Mouse (Mus musculus) limb, embryonic 14.5 days (tissue): Measurements from ENCODE around the gene AU022252. TPM values are rescaled to one million over a fixed set of nuclear protein-coding genes. Genes with fewer than 3 reads are reported as not detected.

Source experiments
- ATAC-seq: fragments of 200-750 bp; cut with Nextera tagmentation; 2 replicates; pipeline ENCODE4 v1.8.0; 2017; ENCODE audit warnings: low read depth, moderate number of reproducible peaks, moderate TSS enrichment; ENCODE audit not compliant: low FRiP score
- DNase-seq: peaks from one replicate; pipeline ENCODE4 v3.0.0-alpha.2; 2015; ENCODE audit warnings: low spot score
- H3K27ac ChIP-seq: fragments of 300-500 bp; sonication (generic); replicated peaks from 2 replicates; pipeline ENCODE4 v1.5.1; 2014; ENCODE audit warnings: low read depth, mild to moderate bottlenecking, low read length, moderate library complexity, mixed read lengths
- H3K27me3 ChIP-seq: fragments of 300-500 bp; sonication (generic); 2 replicates; pipeline ENCODE4 v1.6.1; 2014; ENCODE audit warnings: low read length, mixed read lengths; ENCODE audit not compliant: control insufficient read depth, insufficient read depth
- H3K36me3 ChIP-seq: fragments of 300-500 bp; sonication (generic); 2 replicates; pipeline ENCODE4 v1.6.1; 2014; ENCODE audit warnings: mild to moderate bottlenecking, low read length, moderate library complexity, mixed read lengths; ENCODE audit not compliant: control insufficient read depth, insufficient read depth
- H3K4me1 ChIP-seq: fragments of 300-500 bp; sonication (generic); 2 replicates; pipeline ENCODE4 v1.6.1; 2014; ENCODE audit warnings: antibody characterized with exemption, low read length, mixed read lengths; ENCODE audit not compliant: control insufficient read depth, insufficient read depth
- H3K4me2 ChIP-seq: fragments of 300-500 bp; sonication (generic); replicated peaks from 2 replicates; pipeline ENCODE4 v1.6.1; 2014; ENCODE audit warnings: low read depth, mild to moderate bottlenecking, low read length, moderate library complexity; ENCODE audit not compliant: severe bottlenecking
- H3K4me3 ChIP-seq: fragments of 300-500 bp; sonication (generic); replicated peaks from 2 replicates; pipeline ENCODE4 v1.5.1; 2014; ENCODE audit warnings: low read length
- H3K9ac ChIP-seq: fragments of 300-500 bp; sonication (generic); 2 replicates; pipeline ENCODE4 v1.6.1; 2014; ENCODE audit warnings: mild to moderate bottlenecking, low read depth, low read length, moderate library complexity; ENCODE audit not compliant: severe bottlenecking
- H3K9me3 ChIP-seq: fragments of 300-500 bp; sonication (generic); 2 replicates; pipeline ENCODE4 v1.6.1; 2016; ENCODE audit warnings: low read length; ENCODE audit not compliant: control insufficient read depth
- POLR2A ChIP-seq: fragments of 200-500 bp; IDR thresholded peaks from 2 replicates; pipeline ENCODE4 v1.8.0; 2012; ENCODE audit warnings: inconsistent platforms, mild to moderate bottlenecking, moderate library complexity, borderline replicate concordance; ENCODE audit not compliant: insufficient read depth, insufficient read length; ENCODE audit errors: extremely low read depth
- WGBS: fragments of 180-500 bp; shearing (Covaris S2); extraction: QIAGEN DNeasy Blood & Tissue Kit; methylation state at CpG from one replicate; pipeline ENCODE4 v1.1.7; 2014; 5-methylcytosine and 5-hydroxymethylcytosine counted together
- polyA plus RNA-seq, 2 experiments: library from polyadenylated mRNA; depleted of rRNA in 1 of 2; stranded (reverse) in 1 of 2; unstranded in 1 of 2; fragments of >200 nt; fragmentation: Nextera tagmentation in 1 of 2; extraction: Ambion mirVana in 1 of 2; gene quantifications; 2 replicates each; pipeline versions ENCODE4 v1.2.1 to v1.2.3; 2012 to 2014

The AU022252 gene
- polyA plus RNA-seq, 2 experiments, result 17.2 to 31.9 TPM

- Histone ChIP-seq H3K9ac (peak within 1 kb of the TSS; percentile 90), H3K9me3 (no peaks in the 10 kb centered on the region), H3K36me3 (peaks cover 15% of the 10 kb centered on the region; the same call in 1 of the 2 replicates), H3K4me2 (peak within 1 kb of the TSS; percentile 71), H3K27me3 (no peaks in the 10 kb centered on the region), H3K4me3 (peak within 1 kb of the TSS; percentile 83), H3K27ac (peak within 1 kb of the TSS; percentile 86), H3K4me1 (peaks cover 5% of the 10 kb centered on the region)
- 3% methylated on average over 12 of the region's 47 CpGs for whole genome bisulfite sequencing
- DNase-seq, result peak; percentile 87
- TF ChIP-seq POLR2A, result peak; percentile 68; the same call in 1 of the 2 replicates
- ATAC-seq, result peak; percentile 93
Measured at GRCm38 (mm10) chr4:119194909-119195581, 37.5 kb downstream of the AU022252 start, which contains the start of gene Svbp. TSS of gene Svbp (plus strand) at chr4:119195306.

DNA sequence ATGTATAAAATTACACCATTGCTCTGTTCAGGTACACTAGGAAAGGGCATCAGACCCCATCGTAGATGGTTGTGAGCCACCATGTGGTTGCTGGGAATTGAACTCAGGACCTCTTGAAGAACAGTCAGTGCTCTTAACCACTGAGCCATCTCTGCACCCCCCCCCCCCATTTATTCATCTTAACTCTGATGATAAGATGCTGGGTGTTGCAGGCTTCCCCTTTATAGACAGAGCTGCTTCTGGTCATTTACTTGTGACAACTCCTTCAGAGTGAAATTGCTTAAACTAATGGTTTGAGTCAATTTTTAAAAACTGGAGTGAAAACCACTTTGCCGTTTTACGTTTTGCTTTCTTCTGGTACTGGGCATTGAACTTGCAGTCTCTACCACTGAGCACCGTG lies 39.8 kb downstream of the AU022252 start:
- Histone ChIP-seq H3K9me3 (no peaks in the 10 kb centered on the region), H3K4me3 (no peak overlapping the region), H3K36me3 (0 out of 2 replicates have a peak, but pooled peaks cover 7% of the 10 kb centered on the region), H3K4me2 (no peak overlapping the region), H3K9ac (no peak overlapping the region), H3K27ac (no peak overlapping the region), H3K27me3 (no peaks in the 10 kb centered on the region), H3K4me1 (peaks cover 5% of the 10 kb centered on the region)
- DNase-seq (no peak), ATAC-seq (no peak)
- WGBS, result 88% methylated on average over 4 of the region's 4 CpGs
- no peak for TF ChIP-seq POLR2A

DNA sequence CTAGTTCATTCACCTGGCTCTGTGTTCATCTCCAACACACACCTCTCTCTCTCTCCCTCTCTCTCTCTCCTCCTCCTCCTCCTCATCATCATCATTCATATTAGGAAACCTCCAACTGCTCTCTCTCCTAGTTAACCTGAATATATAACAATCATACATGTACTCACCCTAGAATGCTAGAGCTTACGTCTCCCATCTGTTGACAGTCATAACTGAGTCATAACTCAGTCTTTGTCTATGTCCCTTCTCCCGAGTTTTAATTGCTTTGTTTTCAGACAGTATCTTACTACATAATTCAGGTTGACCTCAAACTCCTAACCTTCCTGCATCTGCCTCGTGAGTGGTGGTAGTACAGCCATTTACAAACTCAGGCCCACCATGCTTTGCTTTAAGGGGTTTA lies 41.2 kb downstream of the AU022252 start:
- Histone ChIP-seq H3K4me3 (no peak overlapping the region), H3K27me3 (no peaks in the 10 kb centered on the region), H3K27ac (no peak overlapping the region), H3K4me2 (no peak overlapping the region), H3K4me1 (no peaks in the 10 kb centered on the region), H3K36me3 (no peaks in the 10 kb centered on the region), H3K9me3 (no peaks in the 10 kb centered on the region), H3K9ac (no peak overlapping the region)
- ATAC-seq (no peak), DNase-seq (no peak)
- no peak for TF ChIP-seq POLR2A
- 55% methylated on average over 3 of the region's 3 CpGs for WGBS

DNA sequence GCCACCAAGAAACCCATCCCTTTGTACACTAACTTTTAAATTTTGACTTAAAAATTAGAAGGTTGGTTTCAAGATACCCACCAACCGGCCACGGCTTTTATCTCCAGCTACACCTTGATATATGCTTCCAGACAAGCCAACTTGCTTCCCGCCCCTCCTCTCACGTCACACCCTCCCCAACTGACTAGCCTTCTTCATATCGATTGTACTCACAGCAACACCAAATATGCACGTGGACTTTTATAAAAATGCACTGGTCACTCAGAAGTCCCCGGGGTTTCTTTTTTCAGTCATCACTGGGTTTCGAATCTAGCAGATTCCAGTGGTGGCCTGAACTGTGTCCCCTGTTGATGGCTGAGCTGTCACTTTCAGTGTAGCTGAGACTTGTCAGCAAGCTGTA lies 41.9 kb downstream of the AU022252 start:
- Histone ChIP-seq H3K4me3 (no peak overlapping the region), H3K9me3 (no peaks in the 10 kb centered on the region), H3K36me3 (no peaks in the 10 kb centered on the region), H3K27me3 (no peaks in the 10 kb centered on the region), H3K27ac (no peak overlapping the region), H3K4me2 (no peak overlapping the region), H3K4me1 (no peaks in the 10 kb centered on the region), H3K9ac (no peak overlapping the region)
- no peak for ATAC-seq
- no peak for DNase-seq
- no peak for TF ChIP-seq POLR2A
- WGBS, result 82% methylated on average over 8 of the region's 8 CpGs

DNA sequence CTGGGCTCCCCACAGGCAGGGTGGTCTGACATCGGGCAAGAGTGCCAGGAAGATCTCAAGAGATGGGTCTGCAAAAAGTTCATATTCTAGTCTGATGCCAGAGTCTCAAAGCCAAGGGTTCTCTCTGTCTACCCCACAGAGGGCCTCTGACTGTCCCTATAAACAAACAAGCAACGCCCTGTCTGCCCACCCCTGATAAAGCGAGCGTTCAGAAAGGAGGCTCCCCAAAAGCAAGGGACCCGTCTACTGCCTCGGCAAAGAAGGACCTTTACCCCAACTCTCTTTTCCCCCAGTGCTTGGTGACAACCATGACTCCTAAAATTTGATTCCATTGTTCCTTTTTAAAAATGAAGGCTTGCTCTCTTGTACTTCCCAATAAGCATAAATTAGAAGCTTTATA lies 42.6 kb downstream of the AU022252 start, which contains the start of gene Ermap:
TSS of gene Ermap (minus strand) at position 148 of the 400 bp plus-strand sequence.
- Histone ChIP-seq H3K27me3 (no peaks in the 10 kb centered on the region), H3K36me3 (no peaks in the 10 kb centered on the region), H3K4me3 (no peak within 1 kb of the TSS), H3K9ac (no peak within 1 kb of the TSS), H3K27ac (no peak within 1 kb of the TSS), H3K4me2 (no peak within 1 kb of the TSS), H3K9me3 (no peaks in the 10 kb centered on the region), H3K4me1 (no peaks in the 10 kb centered on the region)
- DNase-seq, result no peak
- 77% methylated on average over 6 of the region's 6 CpGs for WGBS
- ATAC-seq, result no peak
- no peak for TF ChIP-seq POLR2A

DNA sequence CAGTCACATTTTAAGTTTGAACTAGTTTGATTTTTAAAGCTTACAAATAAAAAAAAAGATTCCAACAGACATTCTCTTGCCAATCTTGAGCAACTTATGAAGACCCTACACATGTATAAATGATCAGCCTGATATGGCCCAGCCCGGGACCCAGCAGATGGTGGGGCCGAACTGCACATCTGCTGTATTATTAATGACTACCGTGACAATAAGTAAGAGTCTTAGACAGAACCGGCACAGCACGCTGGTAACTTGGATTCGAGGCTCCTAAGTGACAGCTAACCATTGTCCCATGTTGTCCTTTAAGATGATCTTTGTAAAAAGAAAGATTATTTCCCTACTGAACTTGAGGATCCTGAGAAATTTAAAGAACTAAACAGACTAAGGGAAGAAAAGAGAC lies 43.1 kb downstream of the AU022252 start:
- 74% methylated on average over 6 of the region's 6 CpGs for WGBS
- no peak overlapping the region for H3K9ac ChIP-seq
- H3K9me3 ChIP-seq, result no peaks in the 10 kb centered on the region
- no peak overlapping the region for H3K27ac ChIP-seq
- no peaks in the 10 kb centered on the region for H3K27me3 ChIP-seq
- no peaks in the 10 kb centered on the region for H3K36me3 ChIP-seq
- no peak for TF ChIP-seq POLR2A
- DNase-seq (no peak), ATAC-seq (no peak)
- H3K4me2 ChIP-seq, result no peak overlapping the region
- no peak overlapping the region for H3K4me3 ChIP-seq
- no peaks in the 10 kb centered on the region for H3K4me1 ChIP-seq
